Mouse (Mus musculus) layer of hippocampus, adult 11-12 months (tissue): ENCODE data around the gene Gm16253.
"Not testable (repeated sequence)": the region's sequence is repeated elsewhere in the genome, so short reads cannot be mapped to it uniquely, and the experiment has no call there.

Experiments used
- DNase-seq: peaks from one replicate; pipeline ENCODE4 v3.0.0; 2022; ENCODE audit warnings: low spot score

Gene Gm16253

GRCm38 (mm10) chr3:96598156-96599068 is 21.6 kb downstream of the Gm16253 start:
- DNase-seq: peak; percentile 59

- no peak for DNase-seq
Observed at GRCm38 (mm10) chr3:96599069-96599393, 22.2 kb downstream of the Gm16253 start.

- DNase-seq: no peak
Observed at GRCm38 (mm10) chr3:96599411-96599810, 22.6 kb downstream of the Gm16253 start.

- peak; percentile 95 for DNase-seq
Observed at GRCm38 (mm10) chr3:96600639-96601250, 24.0 kb downstream of the Gm16253 start, which contains the start of gene Lix1l. Lix1l (plus strand) TSS chr3:96601149.

GRCm38 (mm10) chr3:96601251-96601787 is 24.5 kb downstream of the Gm16253 start:
- peak; percentile 62 for DNase-seq

- no peak for DNase-seq
Observed at GRCm38 (mm10) chr3:96601941-96602703, 25.3 kb downstream of the Gm16253 start.

- DNase-seq: no peak
Observed at GRCm38 (mm10) chr3:96602704-96603084, 25.9 kb downstream of the Gm16253 start.

GRCm38 (mm10) chr3:96603311-96603710 is 26.5 kb downstream of the Gm16253 start:
- peak; percentile 28 for DNase-seq

- not testable (repeated sequence) for DNase-seq
Observed at GRCm38 (mm10) chr3:96606007-96606406, 29.2 kb downstream of the Gm16253 start.

- no peak for DNase-seq
Observed at GRCm38 (mm10) chr3:96606618-96607017, 29.8 kb downstream of the Gm16253 start.

GRCm38 (mm10) chr3:96617941-96618340 is 41.2 kb downstream of the Gm16253 start:
- DNase-seq: no peak

- DNase-seq: no peak
Observed at GRCm38 (mm10) chr3:96623201-96623600, 46.4 kb downstream of the Gm16253 start.

GRCm38 (mm10) chr3:96629729-96630600 is 53.2 kb downstream of the Gm16253 start, which contains the start of gene Rbm8a:
Rbm8a (plus strand) TSS chr3:96629933.
- peak; percentile 97 for DNase-seq
